Mouse (Mus musculus): ENCODE measurements around the gene Immp2l. TPM values are rescaled to one million over a fixed set of nuclear protein-coding genes. Genes with fewer than 3 reads are reported as not detected.
A peak's percentile ranks its signal among the peaks of the same experiment; 100 is the strongest.

Immp2l gene
- polyA plus RNA-seq, 1 experiment from 2014 or later, result 12.5 TPM

- Histone ChIP-seq H3K9me3 (replicated peaks; ENCODE audit: control insufficient read depth, low read length) (no peaks in the 10 kb centered on the region), H3K4me3 (ENCODE audit: low read depth, low read length) (no peak overlapping the region), H3K4me1 (ENCODE audit: control insufficient read depth, low read depth, low read length) (no peaks in the 10 kb centered on the region), H3K9ac (ENCODE audit: low read depth, low read length) (no peak overlapping the region), H3K27ac (ENCODE audit: low read length) (no peak overlapping the region), H3K4me2 (ENCODE audit: low read depth, low read length) (no peak overlapping the region), H3K27me3 (ENCODE audit: control insufficient read depth, insufficient read depth, low read depth, low read length) (no peaks in the 10 kb centered on the region), H3K36me3 (ENCODE audit: control insufficient read depth, insufficient read depth) (no peaks in the 10 kb centered on the region)
- ATAC-seq (ENCODE audit: low read depth), result no peak
- WGBS (ENCODE audit: insufficient replicate concordance), result 58% methylated on average over 5 of the region's 5 CpGs
Observed at GRCm38 (mm10) chr12:41518897-41519296, 495.0 kb downstream of the Immp2l start.

GRCm38 (mm10) chr12:41520326-41520725 is 496.4 kb downstream of the Immp2l start:
- 55% methylated on average over 2 of the region's 2 CpGs for WGBS (ENCODE audit: insufficient replicate concordance)
- H3K9me3 ChIP-seq (replicated peaks; ENCODE audit: control insufficient read depth, low read length), result no peaks in the 10 kb centered on the region
- no peak overlapping the region for H3K27ac ChIP-seq (ENCODE audit: low read length)
- no peak overlapping the region for H3K4me2 ChIP-seq (ENCODE audit: low read depth, low read length)
- no peaks in the 10 kb centered on the region for H3K27me3 ChIP-seq (ENCODE audit: control insufficient read depth, insufficient read depth, low read depth, low read length)
- no peaks in the 10 kb centered on the region for H3K36me3 ChIP-seq (ENCODE audit: control insufficient read depth, insufficient read depth)
- H3K4me3 ChIP-seq (ENCODE audit: low read depth, low read length), result no peak overlapping the region
- no peaks in the 10 kb centered on the region for H3K4me1 ChIP-seq (ENCODE audit: control insufficient read depth, low read depth, low read length)
- ATAC-seq (ENCODE audit: low read depth), result no peak
- no peak overlapping the region for H3K9ac ChIP-seq (ENCODE audit: low read depth, low read length)

- Histone ChIP-seq H3K4me2 (ENCODE audit: low read depth, low read length) (no peak overlapping the region), H3K4me3 (ENCODE audit: low read depth, low read length) (no peak overlapping the region), H3K4me1 (ENCODE audit: control insufficient read depth, low read depth, low read length) (no peaks in the 10 kb centered on the region), H3K9ac (ENCODE audit: low read depth, low read length) (no peak overlapping the region), H3K27me3 (ENCODE audit: control insufficient read depth, insufficient read depth, low read depth, low read length) (no peaks in the 10 kb centered on the region), H3K9me3 (replicated peaks; ENCODE audit: control insufficient read depth, low read length) (no peaks in the 10 kb centered on the region), H3K36me3 (ENCODE audit: control insufficient read depth, insufficient read depth) (no peaks in the 10 kb centered on the region), H3K27ac (ENCODE audit: low read length) (no peak overlapping the region)
- WGBS (ENCODE audit: insufficient replicate concordance), result 66% methylated on average over 2 of the region's 2 CpGs
- ATAC-seq (ENCODE audit: low read depth), result no peak
Observed at GRCm38 (mm10) chr12:41521671-41522070, 497.8 kb downstream of the Immp2l start.

GRCm38 (mm10) chr12:41526688-41527087 is 502.8 kb downstream of the Immp2l start:
- H3K9me3 ChIP-seq (replicated peaks; ENCODE audit: control insufficient read depth, low read length), result no peaks in the 10 kb centered on the region
- H3K36me3 ChIP-seq (ENCODE audit: control insufficient read depth, insufficient read depth), result no peaks in the 10 kb centered on the region
- H3K9ac ChIP-seq (ENCODE audit: low read depth, low read length), result no peak overlapping the region
- H3K27me3 ChIP-seq (ENCODE audit: control insufficient read depth, insufficient read depth, low read depth, low read length), result no peaks in the 10 kb centered on the region
- H3K4me1 ChIP-seq (ENCODE audit: control insufficient read depth, low read depth, low read length), result no peaks in the 10 kb centered on the region
- H3K4me2 ChIP-seq (ENCODE audit: low read depth, low read length), result no peak overlapping the region
- ATAC-seq (ENCODE audit: low read depth), result no peak
- no peak overlapping the region for H3K4me3 ChIP-seq (ENCODE audit: low read depth, low read length)
- no peak overlapping the region for H3K27ac ChIP-seq (ENCODE audit: low read length)
- WGBS (ENCODE audit: insufficient replicate concordance), result 61% methylated on average over 2 of the region's 2 CpGs

GRCm38 (mm10) chr12:41528410-41528809 is 504.5 kb downstream of the Immp2l start:
- Histone ChIP-seq H3K27ac (ENCODE audit: low read length) (no peak overlapping the region), H3K4me2 (ENCODE audit: low read depth, low read length) (no peak overlapping the region), H3K4me1 (ENCODE audit: control insufficient read depth, low read depth, low read length) (no peaks in the 10 kb centered on the region), H3K36me3 (ENCODE audit: control insufficient read depth, insufficient read depth) (no peaks in the 10 kb centered on the region), H3K27me3 (ENCODE audit: control insufficient read depth, insufficient read depth, low read depth, low read length) (no peaks in the 10 kb centered on the region), H3K9ac (ENCODE audit: low read depth, low read length) (no peak overlapping the region), H3K4me3 (ENCODE audit: low read depth, low read length) (no peak overlapping the region), H3K9me3 (replicated peaks; ENCODE audit: control insufficient read depth, low read length) (no peaks in the 10 kb centered on the region)
- no peak for ATAC-seq (ENCODE audit: low read depth)
- WGBS (ENCODE audit: insufficient replicate concordance), result 61% methylated on average over 4 of the region's 4 CpGs

- H3K27ac ChIP-seq (ENCODE audit: low read length), result no peak overlapping the region
- ATAC-seq (ENCODE audit: low read depth), result no peak
- no peaks in the 10 kb centered on the region for H3K4me1 ChIP-seq (ENCODE audit: control insufficient read depth, low read depth, low read length)
- H3K4me2 ChIP-seq (ENCODE audit: low read depth, low read length), result no peak overlapping the region
- no peaks in the 10 kb centered on the region for H3K9me3 ChIP-seq (replicated peaks; ENCODE audit: control insufficient read depth, low read length)
- H3K27me3 ChIP-seq (ENCODE audit: control insufficient read depth, insufficient read depth, low read depth, low read length), result no peaks in the 10 kb centered on the region
- no peak overlapping the region for H3K9ac ChIP-seq (ENCODE audit: low read depth, low read length)
- WGBS (ENCODE audit: insufficient replicate concordance), result 73% methylated on average over 5 of the region's 5 CpGs
- H3K36me3 ChIP-seq (ENCODE audit: control insufficient read depth, insufficient read depth), result no peaks in the 10 kb centered on the region
- no peak overlapping the region for H3K4me3 ChIP-seq (ENCODE audit: low read depth, low read length)
Observed at GRCm38 (mm10) chr12:41539989-41540388, 516.1 kb downstream of the Immp2l start.

GRCm38 (mm10) chr12:41551578-41551977 is 527.7 kb downstream of the Immp2l start:
- H3K4me3 ChIP-seq (ENCODE audit: low read depth, low read length), result no peak overlapping the region
- no peak overlapping the region for H3K27ac ChIP-seq (ENCODE audit: low read length)
- H3K4me2 ChIP-seq (ENCODE audit: low read depth, low read length), result no peak overlapping the region
- no peaks in the 10 kb centered on the region for H3K36me3 ChIP-seq (ENCODE audit: control insufficient read depth, insufficient read depth)
- 39% methylated on average over 4 of the region's 4 CpGs for WGBS (ENCODE audit: insufficient replicate concordance)
- no peaks in the 10 kb centered on the region for H3K4me1 ChIP-seq (ENCODE audit: control insufficient read depth, low read depth, low read length)
- H3K9me3 ChIP-seq (replicated peaks; ENCODE audit: control insufficient read depth, low read length), result no peaks in the 10 kb centered on the region
- ATAC-seq (ENCODE audit: low read depth), result 0 out of 2 replicates have a peak, but pooled peaks have one; percentile 19
- H3K27me3 ChIP-seq (ENCODE audit: control insufficient read depth, insufficient read depth, low read depth, low read length), result no peaks in the 10 kb centered on the region
- no peak overlapping the region for H3K9ac ChIP-seq (ENCODE audit: low read depth, low read length)

- H3K36me3 ChIP-seq (ENCODE audit: control insufficient read depth, insufficient read depth), result no peaks in the 10 kb centered on the region
- no peak for ATAC-seq (ENCODE audit: low read depth)
- H3K27ac ChIP-seq (ENCODE audit: low read length), result no peak overlapping the region
- WGBS (ENCODE audit: insufficient replicate concordance), result 47% methylated on average over 3 of the region's 3 CpGs
- H3K27me3 ChIP-seq (ENCODE audit: control insufficient read depth, insufficient read depth, low read depth, low read length), result no peaks in the 10 kb centered on the region
- H3K4me2 ChIP-seq (ENCODE audit: low read depth, low read length), result no peak overlapping the region
- no peak overlapping the region for H3K9ac ChIP-seq (ENCODE audit: low read depth, low read length)
- no peaks in the 10 kb centered on the region for H3K9me3 ChIP-seq (replicated peaks; ENCODE audit: control insufficient read depth, low read length)
- no peaks in the 10 kb centered on the region for H3K4me1 ChIP-seq (ENCODE audit: control insufficient read depth, low read depth, low read length)
- H3K4me3 ChIP-seq (ENCODE audit: low read depth, low read length), result no peak overlapping the region
Observed at GRCm38 (mm10) chr12:41557832-41558231, 533.9 kb downstream of the Immp2l start.

- Histone ChIP-seq H3K36me3 (ENCODE audit: control insufficient read depth, insufficient read depth) (no peaks in the 10 kb centered on the region), H3K9me3 (replicated peaks; ENCODE audit: control insufficient read depth, low read length) (no peaks in the 10 kb centered on the region), H3K9ac (ENCODE audit: low read depth, low read length) (no peak overlapping the region), H3K4me1 (ENCODE audit: control insufficient read depth, low read depth, low read length) (no peaks in the 10 kb centered on the region), H3K27me3 (ENCODE audit: control insufficient read depth, insufficient read depth, low read depth, low read length) (no peaks in the 10 kb centered on the region), H3K4me2 (ENCODE audit: low read depth, low read length) (no peak overlapping the region), H3K4me3 (ENCODE audit: low read depth, low read length) (no peak overlapping the region), H3K27ac (ENCODE audit: low read length) (no peak overlapping the region)
- 53% methylated on average over 5 of the region's 5 CpGs for WGBS (ENCODE audit: insufficient replicate concordance)
- no peak for ATAC-seq (ENCODE audit: low read depth)
Observed at GRCm38 (mm10) chr12:41558956-41559735, 535.3 kb downstream of the Immp2l start.

Measured in liver, embryonic 16.5 days (tissue).